Mouse (Mus musculus) lung, postnatal 0 days (tissue): Measurements from ENCODE around the gene Plekhh2.

Experiments
- CTCF ChIP-seq: IDR thresholded peaks from 2 replicates; pipeline ENCODE4 v1.5.1; 2016; ENCODE audit warnings: antibody characterized with exemption, mild to moderate bottlenecking
- EP300 ChIP-seq: IDR thresholded peaks from 2 replicates; pipeline ENCODE4 v1.6.1; 2016; ENCODE audit warnings: antibody characterized with exemption, mild to moderate bottlenecking, control low read depth

GRCm38 (mm10) chr17:84591431-84592150 lies 79.9 kb downstream of the Plekhh2 start:
- TF ChIP-seq CTCF (no peak), EP300 (no peak)
